Mouse (Mus musculus) testis, adult 2 months (tissue): ENCODE results near the gene Psmg3. TPM values are rescaled to one million over a fixed set of nuclear protein-coding genes. Genes with fewer than 3 reads are reported as not detected.

Source experiments
- H3K27ac ChIP-seq: fragments of 200-500 bp; 2 replicates; pipeline ENCODE4 v1.5.1; 2012; ENCODE audit warnings: low read depth, low read length; ENCODE audit not compliant: control insufficient read depth, insufficient read depth
- H3K27me3 ChIP-seq: fragments of 200-500 bp; 2 replicates; pipeline ENCODE4 v1.6.1; 2012; ENCODE audit warnings: mild to moderate bottlenecking, low read length, moderate library complexity; ENCODE audit not compliant: control insufficient read depth, insufficient read depth
- H3K36me3 ChIP-seq: fragments of 200-500 bp; 2 replicates; pipeline ENCODE4 v1.6.1; 2012; ENCODE audit warnings: mild to moderate bottlenecking, low read length; ENCODE audit not compliant: control insufficient read depth, insufficient read depth
- H3K4me1 ChIP-seq: fragments of 200-500 bp; 2 replicates; pipeline ENCODE4 v1.6.1; 2012; ENCODE audit warnings: low read length; ENCODE audit not compliant: control insufficient read depth, insufficient read depth
- H3K4me3 ChIP-seq: fragments of 200-500 bp; 2 replicates; pipeline ENCODE4 v1.5.1; 2012; ENCODE audit warnings: low read depth, mild to moderate bottlenecking, low read length, moderate library complexity, mixed read lengths; ENCODE audit not compliant: control insufficient read depth
- CTCF ChIP-seq: fragments of 200-500 bp; IDR thresholded peaks from 2 replicates; pipeline ENCODE4 v1.5.1; 2012; ENCODE audit warnings: low read depth, mild to moderate bottlenecking, inconsistent platforms, low read length, moderate library complexity; ENCODE audit not compliant: control insufficient read depth, insufficient read depth, insufficient replicate concordance
- POLR2A ChIP-seq: fragments of 200-500 bp; IDR thresholded peaks from 2 replicates; pipeline ENCODE4 v1.6.1; 2012; ENCODE audit warnings: low read depth, mild to moderate bottlenecking, inconsistent platforms, low read length, moderate library complexity; ENCODE audit not compliant: control insufficient read depth
- polyA plus RNA-seq: library from polyadenylated mRNA; depleted of rRNA; stranded (reverse); fragments of >200 nt; gene quantifications from 2 replicates; pipeline ENCODE4 v1.2.3, GENCODE M21; 2012; rRNA removed

Gene Psmg3
- 9.9 and 11.0 TPM in 2 replicates for polyA plus RNA-seq

- Histone ChIP-seq H3K4me1 (peaks cover 6% of the 10 kb centered on the region), H3K27ac (peak within 1 kb of the TSS; percentile 24; the same call in 1 of the 2 replicates), H3K36me3 (peaks cover 1% of the 10 kb centered on the region), H3K27me3 (no peaks in the 10 kb centered on the region), H3K4me3 (peak within 1 kb of the TSS; percentile 89)
- TF ChIP-seq CTCF (no peak), POLR2A (peak; percentile 62)
These were observed at the start of gene Psmg3, which contains the start of gene Gm26938 for GRCm38 (mm10) chr5:139826357-139827055. Gene Psmg3, minus strand, starts transcription at chr5:139826885. Gene Gm26938, minus strand, starts transcription at chr5:139826407.

- TF ChIP-seq CTCF (no peak), POLR2A (no peak)
- Histone ChIP-seq H3K27me3 (no peaks in the 10 kb centered on the region), H3K4me1 (no peaks in the 10 kb centered on the region), H3K36me3 (no peaks in the 10 kb centered on the region), H3K27ac (no peak overlapping the region), H3K4me3 (no peak overlapping the region)
These were observed 44.8 kb upstream of the Psmg3 start for GRCm38 (mm10) chr5:139871526-139871925.

GRCm38 (mm10) chr5:139870886-139871285, 44.2 kb upstream of the Psmg3 start:
- no peak overlapping the region for H3K4me3 ChIP-seq
- no peaks in the 10 kb centered on the region for H3K36me3 ChIP-seq
- no peaks in the 10 kb centered on the region for H3K4me1 ChIP-seq
- H3K27me3 ChIP-seq = no peaks in the 10 kb centered on the region
- no peak overlapping the region for H3K27ac ChIP-seq
- TF ChIP-seq POLR2A = no peak
- no peak for TF ChIP-seq CTCF

GRCm38 (mm10) chr5:139862759-139863158, 36.1 kb upstream of the Psmg3 start:
- Histone ChIP-seq H3K27ac (no peak overlapping the region), H3K27me3 (no peaks in the 10 kb centered on the region), H3K36me3 (no peaks in the 10 kb centered on the region), H3K4me1 (no peaks in the 10 kb centered on the region), H3K4me3 (no peak overlapping the region)
- TF ChIP-seq CTCF (no peak), POLR2A (no peak)

GRCm38 (mm10) chr5:139860328-139861104, 33.8 kb upstream of the Psmg3 start:
- Histone ChIP-seq H3K4me3 (no peak overlapping the region), H3K27ac (no peak overlapping the region), H3K27me3 (no peaks in the 10 kb centered on the region), H3K36me3 (no peaks in the 10 kb centered on the region), H3K4me1 (no peaks in the 10 kb centered on the region)
- TF ChIP-seq CTCF (no peak), POLR2A (no peak)

GRCm38 (mm10) chr5:139849626-139850320, 23.1 kb upstream of the Psmg3 start:
- no peak overlapping the region for H3K4me3 ChIP-seq
- no peak overlapping the region for H3K27ac ChIP-seq
- H3K36me3 ChIP-seq = no peaks in the 10 kb centered on the region
- H3K4me1 ChIP-seq = peaks cover 4% of the 10 kb centered on the region
- TF ChIP-seq CTCF (no peak), POLR2A (no peak)
- H3K27me3 ChIP-seq = no peaks in the 10 kb centered on the region

GRCm38 (mm10) chr5:139839142-139839541, 12.5 kb upstream of the Psmg3 start:
- Histone ChIP-seq H3K27ac (no peak overlapping the region), H3K36me3 (no peaks in the 10 kb centered on the region), H3K27me3 (no peaks in the 10 kb centered on the region), H3K4me1 (no peaks in the 10 kb centered on the region), H3K4me3 (no peak overlapping the region)
- no peak for TF ChIP-seq POLR2A
- TF ChIP-seq CTCF = no peak
